Mouse (Mus musculus): Measurements from ENCODE around the gene 1700011L22Rik. TPM values are rescaled to one million over a fixed set of nuclear protein-coding genes. Genes with fewer than 3 reads are reported as not detected.

Gene 1700011L22Rik
- polyA plus RNA-seq (2012; rRNA removed), result not detected in 2 replicates

GRCm38 (mm10) chr8:79248470-79248869, at the start of gene 1700011L22Rik:
1700011L22Rik (minus strand) TSS chr8:79248570.
- H3K27me3 ChIP-seq (ENCODE audit: control insufficient read depth, insufficient read depth, low read length), result no peaks in the 10 kb centered on the region
- no peaks in the 10 kb centered on the region for H3K4me1 ChIP-seq (ENCODE audit: control insufficient read depth, insufficient read depth, insufficient read length, low read length)
- H3K4me3 ChIP-seq (ENCODE audit: low read depth, low read length), result no peak within 1 kb of the TSS
- TF ChIP-seq CTCF (IDR thresholded peaks at IDR 0.05; ENCODE audit: extremely low read depth, insufficient read length, insufficient replicate concordance, low read depth, low read length) (no peak), POLR2A (IDR thresholded peaks at IDR 0.05; ENCODE audit: low read depth, low read length) (no peak)
- no peaks in the 10 kb centered on the region for H3K36me3 ChIP-seq (ENCODE audit: control insufficient read depth, insufficient read depth, low read length)
- no peak within 1 kb of the TSS for H3K27ac ChIP-seq (ENCODE audit: insufficient read depth, low read depth, low read length)
- WGBS, result 83% methylated on average over 6 of the region's 6 CpGs

- WGBS, result 30% methylated on average over 3 of the region's 3 CpGs
- Histone ChIP-seq H3K27me3 (ENCODE audit: control insufficient read depth, insufficient read depth, low read length) (no peaks in the 10 kb centered on the region), H3K27ac (ENCODE audit: insufficient read depth, low read depth, low read length) (no peak overlapping the region), H3K4me1 (ENCODE audit: control insufficient read depth, insufficient read depth, insufficient read length, low read length) (peaks cover 8% of the 10 kb centered on the region; the same call in 1 of the 2 replicates), H3K4me3 (ENCODE audit: low read depth, low read length) (no peak overlapping the region), H3K36me3 (ENCODE audit: control insufficient read depth, insufficient read depth, low read length) (no peaks in the 10 kb centered on the region)
- TF ChIP-seq POLR2A (IDR thresholded peaks at IDR 0.05; ENCODE audit: low read depth, low read length) (no peak), CTCF (IDR thresholded peaks at IDR 0.05; ENCODE audit: extremely low read depth, insufficient read length, insufficient replicate concordance, low read depth, low read length) (peak; percentile 90)
These were observed 49.4 kb upstream of the 1700011L22Rik start for GRCm38 (mm10) chr8:79297763-79298162.

GRCm38 (mm10) chr8:79295276-79296105, 47.1 kb upstream of the 1700011L22Rik start:
- no peaks in the 10 kb centered on the region for H3K36me3 ChIP-seq (ENCODE audit: control insufficient read depth, insufficient read depth, low read length)
- H3K4me1 ChIP-seq (ENCODE audit: control insufficient read depth, insufficient read depth, insufficient read length, low read length), result no peaks in the 10 kb centered on the region
- H3K27ac ChIP-seq (ENCODE audit: insufficient read depth, low read depth, low read length), result peak overlapping the region; percentile 75
- peak overlapping the region; percentile 65 for H3K4me3 ChIP-seq (ENCODE audit: low read depth, low read length)
- no peaks in the 10 kb centered on the region for H3K27me3 ChIP-seq (ENCODE audit: control insufficient read depth, insufficient read depth, low read length)
- WGBS, result 4% methylated on average over 18 of the region's 18 CpGs
- TF ChIP-seq CTCF (IDR thresholded peaks at IDR 0.05; ENCODE audit: extremely low read depth, insufficient read length, insufficient replicate concordance, low read depth, low read length), result no peak
- no peak for TF ChIP-seq POLR2A (IDR thresholded peaks at IDR 0.05; ENCODE audit: low read depth, low read length)

- Histone ChIP-seq H3K4me1 (ENCODE audit: control insufficient read depth, insufficient read depth, insufficient read length, low read length) (no peaks in the 10 kb centered on the region), H3K4me3 (ENCODE audit: low read depth, low read length) (peak within 1 kb of the TSS; percentile 65), H3K36me3 (ENCODE audit: control insufficient read depth, insufficient read depth, low read length) (no peaks in the 10 kb centered on the region), H3K27ac (ENCODE audit: insufficient read depth, low read depth, low read length) (peak within 1 kb of the TSS; percentile 96), H3K27me3 (ENCODE audit: control insufficient read depth, insufficient read depth, low read length) (no peaks in the 10 kb centered on the region)
- peak; percentile 37; the same call in 1 of the 2 replicates for TF ChIP-seq CTCF (IDR thresholded peaks at IDR 0.05; ENCODE audit: extremely low read depth, insufficient read length, insufficient replicate concordance, low read depth, low read length)
- TF ChIP-seq POLR2A (IDR thresholded peaks at IDR 0.05; ENCODE audit: low read depth, low read length), result peak; percentile 63; the same call in 1 of the 2 replicates
- WGBS, result 1% methylated on average over 71 of the region's 74 CpGs
These were observed 46.4 kb upstream of the 1700011L22Rik start, which contains the start of gene Mmaa for GRCm38 (mm10) chr8:79294610-79295275. Mmaa (minus strand) TSS chr8:79294937.

DNA sequence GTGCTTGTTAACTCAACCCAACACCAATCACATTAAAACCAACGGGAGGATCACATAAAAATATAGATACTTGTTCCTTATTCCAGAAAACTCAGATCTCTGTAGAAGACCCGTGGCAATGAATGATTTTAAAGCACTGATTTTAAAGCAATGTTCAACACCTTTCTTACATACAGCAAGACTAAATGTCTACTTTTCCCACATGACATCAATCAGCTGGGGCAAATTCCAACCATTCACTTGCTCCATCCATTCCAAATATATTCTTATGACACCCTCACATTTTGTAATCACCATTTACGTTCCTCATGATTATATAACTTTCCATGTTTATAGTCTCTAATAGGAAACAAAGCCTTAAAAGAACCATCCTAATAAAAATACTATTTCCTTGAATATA, 45.5 kb upstream of the 1700011L22Rik start:
- no peak for TF ChIP-seq CTCF (IDR thresholded peaks at IDR 0.05; ENCODE audit: extremely low read depth, insufficient read length, insufficient replicate concordance, low read depth, low read length)
- no peak for TF ChIP-seq POLR2A (IDR thresholded peaks at IDR 0.05; ENCODE audit: low read depth, low read length)
- WGBS, result 16% methylated on average over 3 of the region's 3 CpGs
- Histone ChIP-seq H3K36me3 (ENCODE audit: control insufficient read depth, insufficient read depth, low read length) (no peaks in the 10 kb centered on the region), H3K4me3 (ENCODE audit: low read depth, low read length) (no peak overlapping the region), H3K4me1 (ENCODE audit: control insufficient read depth, insufficient read depth, insufficient read length, low read length) (peaks cover 4% of the 10 kb centered on the region; the same call in 1 of the 2 replicates), H3K27me3 (ENCODE audit: control insufficient read depth, insufficient read depth, low read length) (no peaks in the 10 kb centered on the region), H3K27ac (ENCODE audit: insufficient read depth, low read depth, low read length) (no peak overlapping the region)

DNA sequence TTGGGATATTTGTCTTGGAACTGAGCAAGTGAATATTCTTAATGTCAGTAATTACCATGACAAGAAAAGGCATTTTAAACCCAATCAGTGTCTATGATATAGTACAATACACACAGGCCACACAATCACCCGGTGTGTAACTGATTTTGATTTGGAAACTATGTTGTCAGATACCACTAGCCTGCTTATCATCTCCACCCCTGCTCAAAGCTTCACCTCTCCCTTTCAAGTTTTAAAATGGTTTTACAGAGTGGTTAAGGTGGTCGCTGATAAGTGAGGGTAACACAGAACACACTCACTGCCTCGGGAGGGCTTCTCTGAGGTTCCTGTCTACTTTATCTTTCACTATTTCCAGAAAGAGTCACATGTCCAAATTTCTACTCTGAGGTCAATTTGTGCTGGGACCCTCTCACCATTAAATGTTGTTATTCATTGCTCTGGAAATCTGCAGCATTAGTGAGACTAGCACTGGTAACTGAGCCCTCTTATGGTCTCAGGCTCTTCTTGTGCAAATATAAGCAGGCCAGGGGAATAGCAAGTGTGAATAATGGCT, 44.4 kb upstream of the 1700011L22Rik start:
- no peak overlapping the region for H3K4me3 ChIP-seq (ENCODE audit: low read depth, low read length)
- H3K4me1 ChIP-seq (ENCODE audit: control insufficient read depth, insufficient read depth, insufficient read length, low read length), result peaks cover 6% of the 10 kb centered on the region; the same call in 1 of the 2 replicates
- 57% methylated on average over 3 of the region's 3 CpGs for WGBS
- no peaks in the 10 kb centered on the region for H3K27me3 ChIP-seq (ENCODE audit: control insufficient read depth, insufficient read depth, low read length)
- no peak for TF ChIP-seq CTCF (IDR thresholded peaks at IDR 0.05; ENCODE audit: extremely low read depth, insufficient read length, insufficient replicate concordance, low read depth, low read length)
- TF ChIP-seq POLR2A (IDR thresholded peaks at IDR 0.05; ENCODE audit: low read depth, low read length), result no peak
- no peaks in the 10 kb centered on the region for H3K36me3 ChIP-seq (ENCODE audit: control insufficient read depth, insufficient read depth, low read length)
- H3K27ac ChIP-seq (ENCODE audit: insufficient read depth, low read depth, low read length), result no peak overlapping the region

Data from small intestine, adult 2 months (tissue).